Mouse (Mus musculus) C2C12 (cell line): Measurements from ENCODE around the gene Acly.

Experiments
- CEBPB ChIP-seq: IDR thresholded peaks from one replicate; pipeline ENCODE4 v1.6.1; 2011; ENCODE audit warnings: low read depth, mild to moderate bottlenecking, control low read depth, moderate library complexity
- CTCF ChIP-seq: IDR thresholded peaks from one replicate; pipeline ENCODE4 v1.5.1; 2011; ENCODE audit not compliant: control insufficient read depth, insufficient read depth, insufficient read length
- MAX ChIP-seq: IDR thresholded peaks from one replicate; pipeline ENCODE4 v1.6.1; 2011; ENCODE audit warnings: mild to moderate bottlenecking, control low read depth
- MYOD1 ChIP-seq: IDR thresholded peaks from one replicate; pipeline ENCODE4 v1.6.1; 2011; ENCODE audit warnings: low read depth; ENCODE audit not compliant: control insufficient read depth, insufficient read length
- MYOG ChIP-seq: IDR thresholded peaks from one replicate; pipeline ENCODE4 v1.6.1; 2011; ENCODE audit not compliant: control insufficient read depth, insufficient read length; ENCODE audit errors: extremely low read depth
- USF1 ChIP-seq: IDR thresholded peaks from one replicate; pipeline ENCODE4 v1.6.1; 2011; ENCODE audit warnings: low read depth, mild to moderate bottlenecking, control low read depth, moderate library complexity

DNA sequence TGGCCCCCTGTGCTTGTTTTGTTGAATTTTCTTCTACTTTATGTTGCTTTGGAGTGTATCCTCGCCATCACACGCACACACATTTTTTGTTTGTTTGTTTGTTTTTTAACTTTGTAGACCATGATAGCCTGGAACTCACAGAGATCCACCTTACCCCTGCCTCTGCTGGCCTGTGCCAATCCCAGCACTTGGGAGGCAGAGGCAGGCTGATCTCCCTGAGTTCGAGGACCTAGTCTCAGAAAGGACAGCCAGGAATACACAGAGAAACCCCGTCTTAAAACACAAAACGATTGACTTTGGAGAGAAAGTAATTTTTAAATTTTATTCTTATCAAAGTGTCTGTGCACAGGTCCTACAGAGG lies 54.9 kb downstream of the Acly start:
- no peak for TF ChIP-seq CTCF
- no peak for TF ChIP-seq MAX
- TF ChIP-seq USF1 = no peak
- no peak for TF ChIP-seq CEBPB
- TF ChIP-seq MYOD1 = no peak
- TF ChIP-seq MYOG = no peak
